Mouse (Mus musculus) kidney, embryonic 16.5 days (tissue): ENCODE results near the gene Myrf. TPM values are rescaled to one million over a fixed set of nuclear protein-coding genes. Genes with fewer than 3 reads are reported as not detected.

ENCODE experiments used
- ATAC-seq: fragments of 200-750 bp; cut with Nextera tagmentation; 2 replicates; pipeline ENCODE4 v1.8.0; 2017; ENCODE audit warnings: moderate TSS enrichment; ENCODE audit not compliant: low FRiP score, low TSS enrichment
- H3K27ac ChIP-seq: fragments of 300-500 bp; sonication (generic); 2 replicates; pipeline ENCODE4 v1.5.1; 2014; ENCODE audit warnings: low read length
- H3K27me3 ChIP-seq: fragments of 300-500 bp; sonication (generic); 2 replicates; pipeline ENCODE4 v1.6.1; 2014; ENCODE audit warnings: low read length, control low read depth, mixed read lengths; ENCODE audit not compliant: insufficient read depth
- H3K36me3 ChIP-seq: fragments of 300-500 bp; sonication (generic); 2 replicates; pipeline ENCODE4 v1.6.1; 2014; ENCODE audit warnings: low read length, control low read depth, mixed read lengths; ENCODE audit not compliant: insufficient read depth
- H3K4me1 ChIP-seq: fragments of 300-500 bp; sonication (generic); 2 replicates; pipeline ENCODE4 v1.6.1; 2014; ENCODE audit warnings: low read length, control low read depth, mixed read lengths; ENCODE audit not compliant: insufficient read depth
- H3K4me2 ChIP-seq: fragments of 300-500 bp; sonication (generic); replicated peaks from 2 replicates; pipeline ENCODE4 v1.6.1; 2014; ENCODE audit warnings: low read depth, low read length
- H3K4me3 ChIP-seq: fragments of 300-500 bp; sonication (generic); 2 replicates; pipeline ENCODE4 v1.5.1; 2014; ENCODE audit warnings: mild to moderate bottlenecking, low read length
- H3K9ac ChIP-seq: fragments of 300-500 bp; sonication (generic); replicated peaks from 2 replicates; pipeline ENCODE4 v1.6.1; 2014; ENCODE audit warnings: low read length
- H3K9me3 ChIP-seq: fragments of 300-500 bp; sonication (generic); 2 replicates; pipeline ENCODE4 v1.6.1; 2016; ENCODE audit warnings: low read length, control low read depth
- WGBS: fragments of 180-500 bp; shearing (Covaris S2); extraction: QIAGEN DNeasy Blood & Tissue Kit; methylation state at CpG from one replicate; pipeline ENCODE4 v1.1.7; 2014; 5-methylcytosine and 5-hydroxymethylcytosine counted together
- polyA plus RNA-seq: library from polyadenylated mRNA; unstranded; fragments of >200 nt; fragmentation: Nextera tagmentation; extraction: Ambion mirVana; gene quantifications from 2 replicates; pipeline ENCODE4 v1.2.1, GENCODE M21; 2015

Myrf gene
- 3.9 and 4.2 TPM in 2 replicates for polyA plus RNA-seq

DNA sequence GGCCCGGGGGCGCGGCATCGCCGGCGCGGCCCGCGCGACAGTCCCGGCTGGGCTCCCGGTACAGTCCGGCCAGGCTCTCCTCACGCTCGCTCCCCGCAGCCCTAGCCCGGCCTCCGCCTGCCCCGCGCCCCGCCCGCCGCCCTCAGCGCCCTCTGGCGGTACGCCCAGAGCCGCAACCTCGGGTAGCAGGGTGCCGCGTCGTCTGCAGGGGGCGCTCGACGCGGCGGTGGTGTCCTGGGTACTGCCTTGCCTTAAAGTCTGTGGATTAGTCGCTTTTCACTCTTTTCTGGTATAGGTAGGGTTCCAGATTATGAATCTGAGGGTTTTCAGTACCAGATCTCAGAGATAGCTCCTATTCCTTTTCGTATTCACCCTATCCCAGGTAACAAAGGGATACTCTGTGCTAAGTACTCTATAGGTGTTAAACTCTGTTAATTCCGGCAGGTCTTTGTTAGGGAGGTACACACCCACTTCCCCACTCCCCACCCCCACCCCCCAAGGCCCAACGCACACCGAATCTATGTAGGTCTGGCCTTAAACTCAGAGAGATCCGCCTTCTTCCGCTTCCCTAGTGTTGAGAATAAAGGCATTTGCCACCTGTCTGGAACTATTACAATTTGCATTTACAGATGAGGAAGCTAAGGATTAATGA is at the start of gene Myrf:
Gene Myrf, minus strand, starts transcription at position 95 of the 652 bp plus-strand sequence.
- Histone ChIP-seq H3K9ac (peak within 1 kb of the TSS; percentile 57), H3K27ac (no peak within 1 kb of the TSS), H3K4me3 (peak within 1 kb of the TSS; percentile 52), H3K4me2 (peak within 1 kb of the TSS; percentile 61), H3K4me1 (peaks cover 14% of the 10 kb centered on the region), H3K9me3 (no peaks in the 10 kb centered on the region), H3K27me3 (no peaks in the 10 kb centered on the region), H3K36me3 (no peaks in the 10 kb centered on the region)
- ATAC-seq, result peak; percentile 85
- 10% methylated on average over 31 of the region's 43 CpGs for WGBS

DNA sequence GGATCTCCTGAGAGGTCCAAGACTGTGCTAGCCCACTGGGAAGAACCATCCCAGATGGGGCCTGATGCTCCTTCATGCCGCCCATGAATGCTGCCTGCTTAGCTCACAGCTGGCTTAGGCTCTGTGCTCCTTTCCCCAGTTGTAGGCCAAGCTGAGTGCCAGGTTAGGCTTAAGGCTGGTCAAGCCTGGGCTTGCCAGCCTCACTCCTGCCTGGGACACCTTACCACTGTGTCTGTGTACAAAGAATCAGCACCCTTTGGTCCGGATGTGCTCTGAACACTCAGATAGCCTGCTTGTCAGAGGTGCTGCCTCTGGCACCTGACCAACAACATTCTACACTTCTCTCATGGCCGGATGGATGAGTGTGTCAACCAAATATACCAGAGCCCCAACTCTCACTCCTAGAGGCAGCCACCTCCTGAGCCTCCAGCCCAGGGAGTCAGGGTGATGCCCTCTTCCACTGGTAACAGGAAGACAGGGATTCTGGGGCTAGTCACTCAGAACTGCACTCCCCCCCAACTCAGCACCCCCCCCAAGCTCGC is 49.1 kb upstream of the Myrf start:
- no peak overlapping the region for H3K4me3 ChIP-seq
- no peaks in the 10 kb centered on the region for H3K27me3 ChIP-seq
- no peaks in the 10 kb centered on the region for H3K9me3 ChIP-seq
- 60% methylated on average over 4 of the region's 4 CpGs for WGBS
- no peak overlapping the region for H3K9ac ChIP-seq
- no peak overlapping the region for H3K4me2 ChIP-seq
- peaks cover 52% of the 10 kb centered on the region for H3K4me1 ChIP-seq
- 0 out of 2 replicates have a peak overlapping the region, but pooled peaks have one; percentile 22 for H3K27ac ChIP-seq
- no peak for ATAC-seq
- H3K36me3 ChIP-seq, result no peaks in the 10 kb centered on the region

DNA sequence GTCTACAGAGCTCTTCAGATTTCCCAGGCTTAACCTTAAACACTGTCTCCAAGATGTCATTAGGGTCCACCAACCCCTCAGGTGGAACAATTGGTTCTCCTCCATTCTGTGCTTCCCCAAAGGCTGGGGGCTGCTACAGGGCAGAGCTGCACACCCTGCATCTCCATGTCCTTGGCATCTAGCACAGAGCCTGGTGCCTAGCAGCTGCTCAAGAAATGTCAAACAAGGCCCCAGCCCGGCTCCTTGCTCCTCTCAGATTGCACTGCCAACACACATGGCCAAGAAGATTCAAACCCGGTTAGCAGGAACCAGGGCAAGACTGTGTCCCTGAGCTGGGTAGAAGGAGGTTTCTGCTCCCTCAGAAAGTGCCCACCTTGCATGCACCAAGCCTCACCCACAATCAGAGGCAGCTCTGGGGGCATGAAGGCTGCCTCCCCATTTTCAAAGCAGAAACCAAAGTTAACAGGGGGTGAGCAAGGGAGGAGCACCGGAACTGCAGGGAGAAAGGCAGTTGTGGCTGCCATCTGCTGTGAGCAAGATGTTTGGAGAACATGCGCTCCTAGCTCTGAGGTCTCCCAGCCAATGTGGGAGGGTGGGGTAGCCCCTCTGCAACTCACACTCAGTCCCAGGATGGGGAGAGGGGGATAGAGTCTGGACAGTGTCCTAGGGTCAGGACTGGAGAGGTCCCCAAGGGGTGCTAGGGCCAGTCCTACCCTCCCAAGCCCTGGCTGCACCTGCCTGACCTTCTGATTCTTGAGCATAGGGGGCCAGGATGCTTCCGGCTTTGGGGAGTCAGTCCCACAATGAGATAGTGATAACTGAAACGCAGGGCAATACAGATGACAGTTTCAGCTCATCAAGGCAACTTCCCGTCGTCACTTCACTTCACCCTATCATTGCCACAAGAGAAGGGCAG is 47.8 kb upstream of the Myrf start:
- peaks cover 46% of the 10 kb centered on the region for H3K4me1 ChIP-seq
- no peak overlapping the region for H3K27ac ChIP-seq
- H3K4me2 ChIP-seq, result no peak overlapping the region

DNA sequence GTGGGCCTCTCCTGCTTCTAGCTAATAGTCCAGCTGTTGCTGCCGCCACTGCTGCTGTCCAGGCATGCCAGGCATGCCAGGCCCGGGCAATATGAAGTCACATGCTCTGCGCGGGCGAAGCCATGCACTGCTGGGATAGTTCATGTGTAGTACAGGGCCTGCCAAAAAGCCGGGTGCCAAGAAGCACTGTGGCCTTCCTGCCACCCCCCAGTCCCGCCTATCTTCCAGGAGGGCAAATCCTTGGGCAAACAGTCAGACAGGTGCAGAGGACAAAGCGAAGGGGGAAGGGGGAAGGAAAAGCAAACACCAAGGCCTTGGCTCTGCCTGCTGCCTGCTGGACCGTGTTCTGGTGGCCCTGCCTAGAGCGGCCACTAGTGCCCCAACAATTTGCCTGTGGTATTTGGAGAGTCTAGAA is 45.9 kb upstream of the Myrf start:
- no peaks in the 10 kb centered on the region for H3K9me3 ChIP-seq

More for the DNA sequence above, 47.8 kb upstream of the Myrf start:
- no peak overlapping the region for H3K9ac ChIP-seq
- ATAC-seq, result no peak
- no peaks in the 10 kb centered on the region for H3K9me3 ChIP-seq
- no peaks in the 10 kb centered on the region for H3K27me3 ChIP-seq
- no peak overlapping the region for H3K4me3 ChIP-seq
- WGBS, result 84% methylated on average over 8 of the region's 8 CpGs
- no peaks in the 10 kb centered on the region for H3K36me3 ChIP-seq

DNA sequence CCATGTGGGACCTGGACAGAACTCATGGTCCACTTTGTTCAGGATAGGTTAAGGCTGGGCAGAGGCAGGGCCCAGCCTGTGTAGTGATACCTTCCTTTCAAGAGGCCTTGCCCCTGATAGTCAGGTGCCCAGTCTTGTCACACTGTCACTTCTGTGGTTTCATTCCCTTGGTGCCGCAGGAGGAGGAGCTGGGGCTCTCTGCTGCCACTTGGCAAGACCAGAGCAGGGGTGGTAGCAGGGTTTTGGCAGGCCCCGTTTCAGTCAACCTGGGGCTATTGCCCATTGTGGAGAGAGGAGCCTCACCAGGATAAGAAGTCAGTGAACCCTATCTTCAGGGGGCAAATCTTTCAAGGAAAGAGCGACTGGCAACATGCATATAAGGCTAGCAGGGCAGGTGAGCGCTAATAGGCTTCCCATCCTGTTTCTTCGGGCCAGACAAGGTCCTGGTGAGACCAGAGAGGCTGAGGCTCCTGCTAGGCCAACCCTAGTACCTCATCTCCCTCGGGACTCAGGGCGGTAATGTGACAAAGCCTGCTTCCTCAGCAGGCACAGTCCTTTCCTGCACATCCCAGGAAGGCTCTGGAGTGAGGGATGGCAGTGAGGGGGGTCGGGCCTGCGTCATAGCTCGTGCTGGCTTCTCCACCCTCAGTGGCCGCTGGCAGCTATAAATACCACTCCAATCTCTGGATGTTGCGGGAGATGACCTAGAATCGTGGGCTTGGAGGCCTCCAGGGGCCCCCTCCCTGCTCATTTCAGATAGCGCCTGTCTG is 40.4 kb upstream of the Myrf start:
- 56% methylated on average over 14 of the region's 14 CpGs for whole genome bisulfite sequencing
- no peak overlapping the region for H3K27ac ChIP-seq
- peaks cover 46% of the 10 kb centered on the region for H3K4me1 ChIP-seq

More for the DNA sequence above, 45.9 kb upstream of the Myrf start:
- WGBS, result 61% methylated on average over 10 of the region's 10 CpGs
- Histone ChIP-seq H3K4me2 (no peak overlapping the region), H3K4me3 (no peak overlapping the region), H3K36me3 (no peaks in the 10 kb centered on the region), H3K4me1 (peaks cover 38% of the 10 kb centered on the region), H3K9ac (no peak overlapping the region), H3K27ac (no peak overlapping the region; the same call in 1 of the 2 replicates), H3K27me3 (no peaks in the 10 kb centered on the region)
- ATAC-seq, result peak; percentile 40

DNA sequence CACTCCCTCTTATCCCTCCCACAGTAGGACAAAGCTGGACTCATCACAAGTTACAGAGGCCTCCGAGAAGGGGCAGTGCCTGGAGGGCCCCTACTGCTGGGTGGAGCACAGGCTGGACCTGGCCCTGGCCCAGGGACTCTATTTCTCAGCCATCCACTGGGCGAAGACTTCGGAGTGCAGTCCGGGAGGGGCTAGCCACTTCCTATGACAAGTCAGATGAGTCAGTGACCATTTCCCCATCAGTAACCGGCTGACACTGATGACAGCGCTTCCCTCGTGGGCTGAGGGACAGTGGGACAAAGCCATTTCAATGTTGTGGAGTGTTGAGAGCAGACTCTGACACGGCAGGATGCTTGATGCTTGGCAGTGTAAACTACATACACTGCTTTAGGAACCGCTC is 39.1 kb upstream of the Myrf start:
- 77% methylated on average over 9 of the region's 9 CpGs for WGBS
- Histone ChIP-seq H3K4me2 (no peak overlapping the region), H3K27ac (no peak overlapping the region), H3K9me3 (no peaks in the 10 kb centered on the region), H3K4me3 (no peak overlapping the region), H3K9ac (no peak overlapping the region), H3K36me3 (no peaks in the 10 kb centered on the region), H3K27me3 (no peaks in the 10 kb centered on the region), H3K4me1 (peaks cover 42% of the 10 kb centered on the region)
- ATAC-seq, result no peak

More for the DNA sequence above, 40.4 kb upstream of the Myrf start:
- no peaks in the 10 kb centered on the region for H3K27me3 ChIP-seq
- no peak overlapping the region for H3K9ac ChIP-seq
- H3K4me3 ChIP-seq, result no peak overlapping the region
- no peaks in the 10 kb centered on the region for H3K36me3 ChIP-seq
- ATAC-seq, result no peak
- no peaks in the 10 kb centered on the region for H3K9me3 ChIP-seq
- no peak overlapping the region for H3K4me2 ChIP-seq

DNA sequence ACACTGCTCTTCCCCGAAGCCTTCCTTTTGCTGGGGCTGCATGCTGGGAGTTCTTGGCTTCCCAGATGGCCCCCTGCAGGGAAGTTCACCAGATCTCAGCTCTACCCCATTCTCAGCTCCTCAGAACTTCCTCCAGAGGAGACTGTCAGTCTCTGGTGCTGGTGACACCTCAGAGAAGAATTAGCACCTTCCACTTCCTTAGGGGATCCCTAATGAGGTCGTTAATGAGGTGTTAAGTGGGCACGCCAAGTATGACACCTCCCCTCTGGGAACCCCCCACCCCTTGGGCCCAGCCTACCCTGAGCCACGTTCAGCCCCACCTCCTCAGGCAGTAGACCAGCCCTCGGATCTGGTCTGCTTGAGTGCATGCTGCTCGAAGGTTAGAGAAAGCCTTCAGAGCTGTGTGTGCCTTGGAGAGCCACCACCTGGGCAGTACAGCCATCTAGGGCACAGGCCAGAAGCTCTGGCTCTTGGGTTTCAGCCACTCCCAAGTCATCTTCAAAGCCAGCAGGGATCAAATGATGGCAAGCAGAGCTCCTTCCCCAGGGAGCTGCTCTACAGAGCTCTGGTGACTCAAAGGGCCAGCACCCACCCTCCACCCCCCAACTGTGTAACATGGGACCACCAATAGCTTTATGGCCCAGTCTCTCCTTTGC is 38.2 kb upstream of the Myrf start:
- Histone ChIP-seq H3K27me3 (no peaks in the 10 kb centered on the region), H3K36me3 (no peaks in the 10 kb centered on the region), H3K4me3 (no peak overlapping the region), H3K9ac (no peak overlapping the region), H3K4me1 (peaks cover 49% of the 10 kb centered on the region), H3K4me2 (no peak overlapping the region), H3K9me3 (no peaks in the 10 kb centered on the region), H3K27ac (peak overlapping the region; percentile 90; the same call in 1 of the 2 replicates)
- ATAC-seq, result peak; percentile 20; the same call in 1 of the 2 replicates
- WGBS, result 18% methylated on average over 6 of the region's 6 CpGs

DNA sequence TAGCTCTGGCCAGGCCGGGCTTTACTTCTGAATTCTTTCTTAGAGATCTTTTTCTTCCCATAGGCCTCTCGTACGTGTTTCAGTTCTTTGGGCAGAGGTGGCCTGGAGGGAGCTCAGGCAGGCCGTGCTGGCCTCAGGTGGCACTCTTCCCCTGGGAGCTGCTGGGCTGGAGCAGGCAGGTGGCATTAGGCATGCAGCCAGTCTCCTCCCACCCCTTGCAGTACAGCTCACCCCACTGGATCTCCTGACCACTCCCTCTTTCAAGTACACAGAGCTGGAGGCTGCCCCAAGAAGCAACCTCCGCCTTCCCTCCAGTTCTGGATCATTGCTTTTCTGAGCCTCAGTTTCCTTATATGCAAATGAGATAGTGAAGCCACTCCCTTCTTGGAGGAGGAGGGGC is 37.2 kb upstream of the Myrf start:
- H3K4me1 ChIP-seq, result peaks cover 59% of the 10 kb centered on the region
- no peaks in the 10 kb centered on the region for H3K27me3 ChIP-seq
- no peaks in the 10 kb centered on the region for H3K9me3 ChIP-seq
- H3K4me2 ChIP-seq, result 0 out of 2 replicates have a peak overlapping the region, but pooled peaks have one; percentile 16
- H3K4me3 ChIP-seq, result no peak overlapping the region
- WGBS, result 39% methylated on average over 5 of the region's 5 CpGs
- peak overlapping the region; percentile 33 for H3K9ac ChIP-seq
- H3K36me3 ChIP-seq, result no peaks in the 10 kb centered on the region
- H3K27ac ChIP-seq, result peak overlapping the region; percentile 90
- peak; percentile 90 for ATAC-seq

DNA sequence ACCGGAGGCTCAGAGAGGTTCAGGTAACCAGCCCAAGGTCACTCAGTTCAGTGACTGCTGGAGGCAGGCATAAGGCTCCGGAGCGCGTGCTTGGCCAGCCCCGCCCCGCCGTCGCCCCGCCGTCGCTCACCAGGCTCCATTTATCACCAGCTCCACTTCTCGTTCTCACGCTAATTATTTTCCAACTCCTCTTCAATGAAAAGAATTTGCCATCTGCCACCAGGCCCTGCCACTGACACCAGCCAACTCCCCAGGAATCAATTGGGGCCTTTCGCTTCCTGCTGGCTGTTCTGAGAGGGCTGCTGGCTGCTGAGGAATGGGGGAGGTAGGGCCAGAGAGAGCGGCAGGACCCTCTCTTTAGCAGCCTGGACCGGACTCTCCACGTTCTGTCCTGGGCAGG is 36.8 kb upstream of the Myrf start:
- peak overlapping the region; percentile 33 for H3K9ac ChIP-seq
- no peaks in the 10 kb centered on the region for H3K9me3 ChIP-seq
- peak overlapping the region; percentile 90 for H3K27ac ChIP-seq
- peaks cover 62% of the 10 kb centered on the region for H3K4me1 ChIP-seq
- H3K36me3 ChIP-seq, result no peaks in the 10 kb centered on the region
- no peak overlapping the region for H3K4me3 ChIP-seq
- WGBS, result 10% methylated on average over 17 of the region's 17 CpGs
- peak; percentile 32 for ATAC-seq
- H3K27me3 ChIP-seq, result no peaks in the 10 kb centered on the region
- H3K4me2 ChIP-seq, result 0 out of 2 replicates have a peak overlapping the region, but pooled peaks have one; percentile 16
